Mouse (Mus musculus) cerebellum, adult 2 months (tissue): ENCODE measurements around the gene Mt1.
A peak's percentile ranks its signal among the peaks of the same experiment; 100 is the strongest.

ENCODE experiments used
- CTCF ChIP-seq: fragments of 200-500 bp; IDR thresholded peaks from 2 replicates; pipeline ENCODE4 v1.5.1; 2011; ENCODE audit warnings: low read depth, mild to moderate bottlenecking, control low read depth, low read length, moderate library complexity, borderline replicate concordance; ENCODE audit not compliant: insufficient read depth
- POLR2A ChIP-seq: fragments of 200-500 bp; IDR thresholded peaks from 2 replicates; pipeline ENCODE4 v1.6.1; 2011; ENCODE audit warnings: low read length, control low read depth, borderline replicate concordance; ENCODE audit not compliant: insufficient read depth

GRCm38 (mm10) chr8:94178857-94179712 lies at the start of gene Mt1:
- TF ChIP-seq CTCF (no peak), POLR2A (peak; percentile 64; the same call in 1 of the 2 replicates)
